Mouse (Mus musculus) forebrain, embryonic 15.5 days (tissue): ENCODE results near the gene Agfg2. TPM values are rescaled to one million over a fixed set of nuclear protein-coding genes. Genes with fewer than 3 reads are reported as not detected.

ENCODE experiments used
- ATAC-seq: fragments of 200-750 bp; cut with Nextera tagmentation; replicated peaks from 2 replicates; pipeline ENCODE4 v1.8.0; 2017; ENCODE audit warnings: mild to moderate bottlenecking, moderate TSS enrichment, moderate library complexity
- H3K27ac ChIP-seq: fragments of 300-500 bp; sonication (generic); replicated peaks from 2 replicates; pipeline ENCODE4 v1.5.1; 2015; ENCODE audit warnings: mild to moderate bottlenecking, inconsistent platforms
- H3K27me3 ChIP-seq: fragments of 300-500 bp; sonication (generic); 2 replicates; pipeline ENCODE4 v1.6.1; 2015; ENCODE audit warnings: inconsistent platforms
- H3K36me3 ChIP-seq: fragments of 300-500 bp; sonication (generic); 2 replicates; pipeline ENCODE4 v1.6.1; 2015; ENCODE audit warnings: mild to moderate bottlenecking, inconsistent platforms
- H3K4me1 ChIP-seq: fragments of 300-500 bp; sonication (generic); 2 replicates; pipeline ENCODE4 v1.6.1; 2015; ENCODE audit warnings: inconsistent platforms
- H3K4me2 ChIP-seq: fragments of 300-500 bp; sonication (generic); replicated peaks from 2 replicates; pipeline ENCODE4 v1.6.1; 2015; ENCODE audit warnings: mild to moderate bottlenecking, inconsistent platforms
- H3K4me3 ChIP-seq: fragments of 300-500 bp; sonication (generic); 2 replicates; pipeline ENCODE4 v1.5.1; 2015; ENCODE audit warnings: mild to moderate bottlenecking, inconsistent platforms
- H3K9ac ChIP-seq: fragments of 300-500 bp; sonication (generic); replicated peaks from 2 replicates; pipeline ENCODE4 v1.6.1; 2015; ENCODE audit warnings: mild to moderate bottlenecking, inconsistent platforms
- H3K9me3 ChIP-seq: fragments of 300-500 bp; sonication (generic); 2 replicates; pipeline ENCODE4 v1.6.1; 2016; ENCODE audit warnings: inconsistent platforms
- WGBS: fragments of 180-500 bp; shearing (Covaris S2); methylation state at CpG from one replicate; pipeline ENCODE4 v1.1.7; 2015; ENCODE audit warnings: mixed read lengths; 5-methylcytosine and 5-hydroxymethylcytosine counted together
- polyA plus RNA-seq: library from polyadenylated mRNA; unstranded; fragments of >200 nt; fragmentation: Nextera tagmentation; extraction: Ambion mirVana; gene quantifications from 2 replicates; pipeline ENCODE4 v1.2.1, GENCODE M21; 2015

Gene Agfg2
- polyA plus RNA-seq, 1 experiment from 2014 or later: 21.2 TPM

DNA sequence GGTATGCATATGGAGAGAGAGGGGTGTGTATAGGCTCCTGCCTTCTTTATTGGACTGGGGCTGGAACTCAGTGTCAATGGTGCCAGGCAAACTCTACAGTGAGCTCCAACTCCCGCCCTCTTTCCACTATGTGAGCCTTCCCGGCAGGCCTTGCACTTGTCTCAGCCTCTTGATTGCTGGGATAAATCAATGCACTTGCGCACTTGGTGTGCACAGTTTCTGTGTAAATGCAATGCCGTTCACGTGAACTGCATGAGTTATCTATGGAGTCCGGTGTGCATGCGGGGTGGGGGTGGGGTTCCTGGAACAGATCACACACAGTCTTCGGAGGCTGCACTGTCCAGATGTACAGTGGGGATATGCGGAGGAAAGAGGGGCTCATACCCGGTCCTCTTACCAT lies 31.2 kb downstream of the Agfg2 start:
- no peak overlapping the region for H3K4me3 ChIP-seq
- no peaks in the 10 kb centered on the region for H3K9me3 ChIP-seq
- no peak overlapping the region for H3K4me2 ChIP-seq
- no peak for ATAC-seq
- H3K4me1 ChIP-seq: peaks cover 4% of the 10 kb centered on the region; the same call in 1 of the 2 replicates
- H3K9ac ChIP-seq: no peak overlapping the region
- H3K27ac ChIP-seq: no peak overlapping the region
- 95% methylated on average over 10 of the region's 10 CpGs for WGBS
- H3K36me3 ChIP-seq: peaks cover 30% of the 10 kb centered on the region
- H3K27me3 ChIP-seq: no peaks in the 10 kb centered on the region

DNA sequence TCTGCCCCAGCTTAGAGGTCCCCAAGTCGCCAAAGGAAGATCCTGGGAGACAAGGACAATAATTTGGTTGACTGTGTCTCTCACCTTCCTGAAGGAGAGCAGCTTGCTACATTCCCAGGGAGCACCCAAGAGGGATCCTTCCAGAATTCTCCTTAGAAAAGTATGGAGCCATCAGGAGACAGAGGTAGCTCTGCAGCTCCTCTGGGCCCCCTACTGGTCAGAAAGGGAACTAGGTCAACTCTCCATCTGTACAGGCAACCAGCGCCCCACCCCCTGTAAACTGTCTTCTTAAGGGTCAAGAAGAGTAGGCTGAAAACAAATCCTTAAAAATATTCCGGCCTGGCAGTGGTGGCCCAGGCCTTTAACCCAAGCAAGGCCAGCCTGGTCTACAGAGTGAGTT lies 32.1 kb downstream of the Agfg2 start:
- no peak overlapping the region for H3K4me2 ChIP-seq
- no peak overlapping the region for H3K9ac ChIP-seq
- peaks cover 27% of the 10 kb centered on the region; the same call in 1 of the 2 replicates for H3K36me3 ChIP-seq
- WGBS: 20% methylated on average over 3 of the region's 3 CpGs
- peaks cover 4% of the 10 kb centered on the region; the same call in 1 of the 2 replicates for H3K4me1 ChIP-seq
- H3K4me3 ChIP-seq: no peak overlapping the region
- no peaks in the 10 kb centered on the region for H3K9me3 ChIP-seq
- H3K27me3 ChIP-seq: no peaks in the 10 kb centered on the region
- no peak overlapping the region for H3K27ac ChIP-seq
- ATAC-seq: no peak; the same call in 1 of the 2 replicates

DNA sequence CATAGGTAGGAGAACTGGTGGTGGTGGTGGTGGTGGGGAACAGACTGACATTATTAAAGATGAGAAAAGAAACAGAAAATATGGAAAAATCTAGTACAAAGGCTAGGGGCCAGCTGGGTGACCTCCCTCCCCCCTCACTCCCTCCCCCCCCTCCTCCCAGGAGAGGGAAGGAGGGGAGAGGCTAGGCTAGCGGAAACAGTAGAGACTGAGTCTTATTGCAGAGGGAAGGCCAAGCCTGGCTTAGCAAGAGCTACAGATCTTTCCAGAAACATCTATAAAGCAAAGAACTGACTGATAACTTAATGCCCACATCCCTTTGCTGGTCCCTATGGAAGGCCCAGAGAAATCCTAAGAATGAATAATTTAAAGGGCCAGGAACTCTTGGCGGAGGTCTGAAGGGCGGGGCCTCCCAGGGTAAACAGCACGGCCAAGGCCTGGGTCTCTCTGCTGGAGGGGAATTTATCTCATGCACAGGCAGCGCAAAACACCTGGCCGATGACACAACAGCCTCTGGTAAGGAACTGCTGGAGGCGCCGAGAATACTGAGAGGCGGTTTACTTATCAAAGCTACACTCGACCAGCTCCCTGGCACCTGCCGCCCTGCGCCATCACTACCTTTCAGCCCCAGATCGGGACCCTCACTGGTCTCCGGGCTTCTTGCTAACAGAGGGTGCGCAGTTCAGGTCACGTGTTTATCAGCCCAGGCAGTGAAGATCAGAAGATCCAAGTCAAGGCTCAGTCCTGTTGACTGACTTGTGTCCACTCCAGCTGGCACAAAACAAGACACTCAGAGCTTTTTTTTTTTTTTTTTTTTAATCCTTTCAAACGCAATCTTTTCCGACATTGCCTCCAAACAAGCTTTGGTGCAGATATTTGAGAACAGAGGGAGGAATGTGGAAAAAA lies 34.6 kb downstream of the Agfg2 start:
- Histone ChIP-seq H3K4me1 (peaks cover 12% of the 10 kb centered on the region), H3K27ac (no peak overlapping the region), H3K4me2 (no peak overlapping the region), H3K9ac (no peak overlapping the region; the same call in 1 of the 2 replicates), H3K4me3 (no peak overlapping the region), H3K9me3 (no peaks in the 10 kb centered on the region), H3K27me3 (peaks cover 16% of the 10 kb centered on the region), H3K36me3 (peaks cover 23% of the 10 kb centered on the region; the same call in 1 of the 2 replicates)
- WGBS: 19% methylated on average over 18 of the region's 18 CpGs
- no peak for ATAC-seq

DNA sequence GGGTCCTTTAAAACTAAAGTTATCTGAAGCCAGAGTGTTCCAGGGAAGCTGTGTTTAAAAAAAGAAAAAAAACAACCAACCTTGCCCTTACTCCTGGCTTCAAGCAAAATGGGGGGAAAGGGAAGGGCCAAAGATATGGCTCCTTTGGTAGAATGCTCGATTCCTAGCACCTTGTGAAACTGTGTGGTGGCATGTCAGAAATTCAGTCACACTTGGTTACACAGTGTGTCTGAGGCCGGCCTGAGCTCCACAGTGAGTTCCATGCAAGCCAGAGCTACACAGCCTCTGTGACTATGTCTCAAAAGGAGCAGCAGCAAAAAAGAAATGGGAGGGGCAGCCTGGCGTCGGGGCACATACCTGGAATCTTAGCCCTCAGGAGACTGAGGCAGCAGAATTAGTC lies 35.3 kb downstream of the Agfg2 start:
- ATAC-seq: no peak
- Histone ChIP-seq H3K9ac (no peak overlapping the region), H3K27me3 (peaks cover 22% of the 10 kb centered on the region), H3K4me2 (no peak overlapping the region), H3K4me3 (no peak overlapping the region), H3K4me1 (peaks cover 13% of the 10 kb centered on the region), H3K9me3 (no peaks in the 10 kb centered on the region), H3K36me3 (peaks cover 21% of the 10 kb centered on the region; the same call in 1 of the 2 replicates), H3K27ac (no peak overlapping the region)
- 35% methylated on average over 4 of the region's 4 CpGs for WGBS

DNA sequence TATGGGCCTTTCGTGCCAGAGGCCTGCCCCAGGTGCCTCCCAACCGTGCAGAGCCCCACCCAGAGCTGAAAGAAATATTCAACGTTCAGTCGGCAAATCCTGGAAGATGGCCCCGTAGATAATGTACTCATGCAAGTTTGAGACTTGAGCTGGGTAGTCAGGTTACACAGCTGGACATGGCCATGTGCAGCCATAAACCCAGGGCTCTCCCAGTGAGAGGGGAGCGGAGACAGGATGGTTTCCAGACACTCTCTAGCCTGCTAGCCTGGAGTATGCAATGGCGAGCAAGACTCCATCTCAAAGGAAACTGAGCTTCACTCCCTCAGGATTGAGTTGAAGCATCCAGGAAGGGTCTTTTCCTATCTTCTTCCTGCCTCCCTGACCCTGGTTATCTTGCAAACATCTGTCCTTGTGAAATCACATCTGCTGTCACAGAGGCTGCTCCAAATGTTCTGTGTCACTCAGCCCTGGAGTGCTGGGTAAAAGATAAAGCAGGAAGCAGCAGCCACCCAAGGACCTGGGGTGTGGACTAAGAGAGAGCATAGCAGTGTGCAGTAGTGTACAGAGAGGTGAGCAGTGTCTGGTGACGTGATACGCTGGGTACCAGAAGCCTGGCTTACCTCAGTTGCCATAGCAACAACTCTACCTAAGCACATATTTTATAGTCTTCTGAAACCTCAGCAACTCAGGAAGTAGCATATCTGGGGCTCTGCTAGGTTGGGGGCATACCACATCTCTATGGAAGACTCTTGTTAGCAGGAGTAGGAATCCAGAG lies 36.5 kb downstream of the Agfg2 start:
- peak; percentile 59 for ATAC-seq
- no peak overlapping the region for H3K9ac ChIP-seq
- no peak overlapping the region for H3K4me2 ChIP-seq
- no peak overlapping the region for H3K27ac ChIP-seq
- 75% methylated on average over 9 of the region's 9 CpGs for WGBS
- no peaks in the 10 kb centered on the region for H3K9me3 ChIP-seq
- H3K27me3 ChIP-seq: peaks cover 30% of the 10 kb centered on the region
- no peak overlapping the region for H3K4me3 ChIP-seq
- H3K4me1 ChIP-seq: peaks cover 13% of the 10 kb centered on the region
- H3K36me3 ChIP-seq: peaks cover 12% of the 10 kb centered on the region; the same call in 1 of the 2 replicates

DNA sequence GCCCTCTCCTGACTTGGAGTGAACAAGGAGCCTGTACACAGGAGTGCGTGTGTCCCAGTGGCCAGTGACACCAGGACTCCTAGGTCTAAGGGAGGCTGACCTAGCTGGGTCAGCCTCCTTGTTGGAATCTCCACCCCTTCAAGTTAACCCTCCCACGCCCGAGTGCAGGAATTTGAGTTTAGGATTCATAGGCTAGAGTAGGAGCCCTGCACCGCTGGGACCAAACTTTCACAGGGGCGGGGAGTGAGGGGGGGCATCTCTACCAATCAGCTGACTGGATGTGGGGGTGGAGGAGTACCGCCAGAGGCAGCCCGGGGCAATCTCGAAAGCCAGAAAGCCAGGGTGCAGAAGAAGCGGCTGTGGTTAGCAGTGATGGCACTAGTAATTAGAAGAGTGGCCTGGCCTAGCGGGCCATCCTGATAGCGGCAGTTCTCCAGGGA lies 38.9 kb downstream of the Agfg2 start, which contains the start of gene Irs3:
Gene Irs3, minus strand, starts transcription at position 63 of the 440 bp plus-strand sequence.
- Histone ChIP-seq H3K27me3 (peaks cover 30% of the 10 kb centered on the region), H3K9me3 (no peaks in the 10 kb centered on the region), H3K4me2 (peak within 1 kb of the TSS; percentile 40), H3K36me3 (peaks cover 12% of the 10 kb centered on the region), H3K4me1 (peaks cover 13% of the 10 kb centered on the region), H3K4me3 (peak within 1 kb of the TSS; percentile 28), H3K27ac (no peak within 1 kb of the TSS), H3K9ac (no peak within 1 kb of the TSS)
- no peak for ATAC-seq
- WGBS: 19% methylated on average over 11 of the region's 11 CpGs

DNA sequence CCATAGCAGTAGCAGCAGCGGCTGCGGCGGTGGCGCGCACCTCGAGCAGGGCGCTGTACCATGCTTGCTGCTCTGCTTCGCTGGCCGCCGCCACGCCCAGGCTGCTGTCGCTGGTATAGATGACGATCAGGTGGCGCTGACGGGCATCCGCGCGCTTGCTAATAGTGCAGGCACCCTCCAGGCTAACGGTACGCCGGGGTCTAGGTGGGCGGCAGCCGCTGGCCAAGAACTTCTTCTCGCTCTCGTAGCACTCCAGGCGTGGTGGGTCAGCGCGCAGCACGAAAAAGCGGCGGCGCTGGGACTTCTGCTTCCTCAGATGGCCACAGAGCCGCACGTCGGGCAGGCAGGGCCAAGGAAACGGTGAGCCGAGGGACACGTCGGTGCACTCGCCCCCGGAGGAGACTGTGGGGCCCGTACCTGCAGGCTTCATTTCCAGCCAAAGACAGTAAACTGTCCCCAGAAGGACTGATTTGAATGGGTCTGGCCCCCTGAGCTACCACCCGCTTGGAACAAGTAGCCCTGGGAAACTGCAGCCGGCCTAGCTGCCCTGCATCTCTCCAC lies 39.4 kb downstream of the Agfg2 start:
- H3K9me3 ChIP-seq: no peaks in the 10 kb centered on the region
- H3K4me1 ChIP-seq: peaks cover 13% of the 10 kb centered on the region
- peaks cover 30% of the 10 kb centered on the region for H3K27me3 ChIP-seq
- 3% methylated on average over 44 of the region's 44 CpGs for WGBS
- peaks cover 13% of the 10 kb centered on the region for H3K36me3 ChIP-seq
- H3K27ac ChIP-seq: no peak overlapping the region
- no peak overlapping the region for H3K9ac ChIP-seq
- H3K4me3 ChIP-seq: peak overlapping the region; percentile 28
- ATAC-seq: no peak
- peak overlapping the region; percentile 40 for H3K4me2 ChIP-seq

DNA sequence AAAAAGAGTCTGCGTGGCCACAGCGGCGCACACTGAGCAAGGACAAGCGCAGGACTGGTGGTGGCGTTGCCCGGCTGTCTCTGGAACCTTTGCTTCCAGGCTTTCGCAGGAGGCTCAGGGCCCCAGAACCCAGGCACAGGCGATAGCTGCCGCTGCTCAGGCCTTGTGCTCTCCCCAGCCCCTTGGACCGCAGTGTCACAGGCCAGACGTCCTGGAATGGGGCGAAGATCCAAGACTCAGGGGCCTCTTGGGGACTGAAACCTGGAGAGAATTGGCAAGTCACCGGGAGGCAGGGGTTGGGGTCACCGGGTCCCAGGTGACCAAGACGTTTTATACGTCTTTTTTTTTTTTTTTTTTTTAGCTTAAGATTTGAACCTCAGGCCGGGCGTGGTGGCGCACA lies 40.0 kb downstream of the Agfg2 start:
- Histone ChIP-seq H3K4me2 (no peak overlapping the region), H3K9me3 (no peaks in the 10 kb centered on the region), H3K4me3 (no peak overlapping the region), H3K36me3 (peaks cover 20% of the 10 kb centered on the region), H3K27ac (no peak overlapping the region), H3K4me1 (peaks cover 9% of the 10 kb centered on the region), H3K9ac (no peak overlapping the region), H3K27me3 (peaks cover 30% of the 10 kb centered on the region)
- no peak for ATAC-seq
- WGBS: 34% methylated on average over 19 of the region's 19 CpGs

DNA sequence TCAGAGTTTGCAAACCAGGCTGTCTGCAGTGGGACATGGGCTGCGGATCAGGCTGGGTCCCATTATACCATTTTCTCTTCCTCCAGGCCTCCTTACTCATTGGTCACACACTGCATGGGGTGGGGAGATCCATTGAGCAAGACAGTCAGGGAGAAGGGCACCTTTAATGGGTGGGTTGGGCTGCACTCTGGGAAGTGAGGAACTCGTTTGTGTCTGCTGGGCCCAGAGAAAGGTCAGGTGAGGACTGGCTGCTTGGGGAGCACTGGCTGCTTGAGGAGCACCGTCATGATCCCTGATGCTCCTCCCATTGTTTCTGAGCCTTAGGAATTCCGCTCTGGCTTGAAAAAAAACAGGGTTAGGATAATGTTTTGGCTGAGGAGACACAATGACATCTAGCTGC lies 41.6 kb downstream of the Agfg2 start:
- Histone ChIP-seq H3K4me2 (no peak overlapping the region), H3K36me3 (peaks cover 34% of the 10 kb centered on the region), H3K4me1 (peaks cover 9% of the 10 kb centered on the region), H3K9ac (no peak overlapping the region), H3K27ac (no peak overlapping the region), H3K27me3 (peaks cover 30% of the 10 kb centered on the region), H3K9me3 (no peaks in the 10 kb centered on the region), H3K4me3 (no peak overlapping the region)
- 47% methylated on average over 4 of the region's 4 CpGs for WGBS
- ATAC-seq: no peak

DNA sequence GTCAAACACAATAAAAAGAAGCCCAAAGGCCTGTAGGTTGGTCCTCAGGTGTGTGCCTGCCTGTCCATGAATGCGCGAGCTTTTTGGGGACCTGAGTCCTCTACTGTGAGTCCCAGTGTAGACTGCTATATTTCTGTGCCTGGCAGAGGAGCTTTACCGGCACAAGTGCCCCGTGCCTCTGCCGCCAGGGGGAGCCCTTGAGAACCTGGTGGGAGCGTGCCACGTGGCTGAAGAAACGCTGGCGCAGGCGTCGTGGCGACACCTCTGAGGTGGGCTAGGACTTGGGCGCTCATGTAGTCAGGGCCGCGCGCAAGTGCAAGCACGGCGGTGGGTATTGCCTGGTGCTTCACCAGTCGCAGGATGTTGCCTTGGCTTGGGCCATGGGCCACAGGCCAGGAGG lies 43.5 kb downstream of the Agfg2 start, which contains the start of gene Sap25:
Gene Sap25, plus strand, starts transcription at position 281 of the 400 bp plus-strand sequence.
- peaks cover 52% of the 10 kb centered on the region for H3K36me3 ChIP-seq
- H3K4me1 ChIP-seq: peaks cover 9% of the 10 kb centered on the region
- H3K4me3 ChIP-seq: no peak within 1 kb of the TSS
- H3K9me3 ChIP-seq: no peaks in the 10 kb centered on the region
- H3K4me2 ChIP-seq: no peak within 1 kb of the TSS
- 88% methylated on average over 19 of the region's 19 CpGs for WGBS
- no peak within 1 kb of the TSS for H3K9ac ChIP-seq
- peaks cover 25% of the 10 kb centered on the region for H3K27me3 ChIP-seq
- no peak within 1 kb of the TSS for H3K27ac ChIP-seq
- ATAC-seq: no peak

DNA sequence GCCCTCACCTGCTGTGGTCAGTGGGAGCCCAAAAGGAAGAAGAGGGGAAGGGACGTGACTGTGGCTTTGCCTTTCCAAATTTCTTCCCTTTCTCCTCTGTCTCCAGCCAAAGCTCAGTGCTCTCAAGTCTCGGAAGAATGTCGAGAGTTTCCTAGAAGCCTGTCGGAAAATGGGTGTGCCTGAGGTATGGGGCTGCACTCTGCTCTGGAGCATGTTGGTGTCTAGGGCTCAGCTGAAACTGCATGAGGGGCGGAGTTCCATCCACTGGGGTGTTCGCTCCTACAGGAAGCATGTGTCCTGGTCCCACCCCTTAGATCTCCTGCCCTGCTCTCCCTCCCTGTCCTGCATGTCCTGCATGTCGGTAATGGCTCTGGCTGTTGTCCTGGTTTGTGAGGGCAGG lies 45.1 kb downstream of the Agfg2 start:
- WGBS: 87% methylated on average over 7 of the region's 7 CpGs
- no peak for ATAC-seq

More for the DNA sequence above, 45.1 kb downstream of the Agfg2 start:
- Histone ChIP-seq H3K27me3 (peaks cover 10% of the 10 kb centered on the region; the same call in 1 of the 2 replicates), H3K9ac (no peak overlapping the region), H3K9me3 (no peaks in the 10 kb centered on the region), H3K27ac (no peak overlapping the region), H3K4me3 (no peak overlapping the region), H3K4me2 (no peak overlapping the region), H3K4me1 (no peaks in the 10 kb centered on the region), H3K36me3 (peaks cover 61% of the 10 kb centered on the region)
